Mouse (Mus musculus) heart, postnatal 14 days (tissue): ENCODE results near the gene Tmem45a2. TPM values are rescaled to one million over a fixed set of nuclear protein-coding genes. Genes with fewer than 3 reads are reported as not detected.
"Not testable (repeated sequence)": the region's sequence is repeated elsewhere in the genome, so short reads cannot be mapped to it uniquely, and the experiment has no call there.

Source experiments
- DNase-seq, 2 experiments: peaks; one replicate each; pipeline ENCODE4 v3.0.0; 2021 to 2022
- intact Hi-C: fragments of 180-260 bp; cut with DNase I; formaldehyde crosslinking; loops from one replicate; pipeline ENCODE4 v1.15.1; 2025
- long read RNA-seq, 2 experiments: library from polyadenylated mRNA; stranded (forward); transcript quantifications; one replicate each; pipeline ENCODE4 v2.0.0; 2021
- total RNA-seq, 2 experiments: library from RNA; stranded (reverse); gene quantifications; 2 replicates each; pipeline ENCODE4 v1.2.3; 2021

Tmem45a2 gene
- not detected for total RNA-seq
- long read RNA-seq, experiment 1 = 0 reads
- long read RNA-seq, experiment 2 = 0 reads

GRCm38 (mm10) chr16:57071132-57071639 is at the start of gene Tmem45a2:
Gene Tmem45a2 (minus strand): TSS chr16:57071372.
- intact Hi-C loops = no loop called here
- DNase-seq = no peak

GRCm38 (mm10) chr16:57117562-57117961 is 46.4 kb upstream of the Tmem45a2 start:
- intact Hi-C loops = no loop called here
- no peak for DNase-seq

DNA sequence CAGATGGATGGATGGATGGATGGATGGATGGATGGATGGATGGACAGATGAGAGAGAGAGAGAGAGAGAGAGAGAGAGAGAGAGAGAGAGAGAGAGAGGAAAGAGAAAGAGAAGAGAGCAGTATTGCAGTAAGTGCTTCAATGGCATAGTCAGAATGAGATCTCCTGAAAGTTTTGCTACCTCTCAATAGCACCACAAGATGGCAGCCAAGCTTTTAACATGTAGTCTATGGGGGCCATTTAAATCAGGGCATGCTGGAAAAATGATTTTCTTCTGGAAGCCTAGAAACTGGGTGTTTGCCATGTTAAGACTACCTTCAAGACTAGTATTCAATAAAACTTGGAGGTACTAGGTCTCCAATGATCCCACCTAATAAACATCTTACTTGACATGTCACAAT is 44.9 kb upstream of the Tmem45a2 start:
- no peak for DNase-seq
- intact Hi-C loops = no loop called here

GRCm38 (mm10) chr16:57106185-57106960 is 35.2 kb upstream of the Tmem45a2 start:
- DNase-seq = no peak
- intact Hi-C loops = no loop called here

DNA sequence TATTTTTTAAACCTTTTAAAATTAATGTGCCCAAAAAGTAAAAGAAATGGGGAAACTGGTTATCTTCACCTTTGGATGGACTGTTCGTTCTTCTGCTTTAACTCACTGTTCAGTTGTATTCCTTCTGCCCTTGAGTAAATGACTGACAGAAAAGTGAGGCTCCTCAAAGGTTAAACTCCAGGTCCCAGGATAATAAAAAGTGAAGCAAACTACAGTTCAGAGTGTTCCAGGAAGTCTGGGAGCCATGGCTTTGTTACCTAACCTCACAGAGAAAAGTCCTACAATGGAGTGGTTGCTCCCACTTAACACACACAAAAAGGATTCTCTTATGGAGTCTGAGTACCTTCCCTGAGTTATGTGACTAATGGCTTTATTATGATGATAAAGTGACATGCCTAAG is 30.0 kb upstream of the Tmem45a2 start:
- DNase-seq = no peak
- intact Hi-C loops = no loop called here

DNA sequence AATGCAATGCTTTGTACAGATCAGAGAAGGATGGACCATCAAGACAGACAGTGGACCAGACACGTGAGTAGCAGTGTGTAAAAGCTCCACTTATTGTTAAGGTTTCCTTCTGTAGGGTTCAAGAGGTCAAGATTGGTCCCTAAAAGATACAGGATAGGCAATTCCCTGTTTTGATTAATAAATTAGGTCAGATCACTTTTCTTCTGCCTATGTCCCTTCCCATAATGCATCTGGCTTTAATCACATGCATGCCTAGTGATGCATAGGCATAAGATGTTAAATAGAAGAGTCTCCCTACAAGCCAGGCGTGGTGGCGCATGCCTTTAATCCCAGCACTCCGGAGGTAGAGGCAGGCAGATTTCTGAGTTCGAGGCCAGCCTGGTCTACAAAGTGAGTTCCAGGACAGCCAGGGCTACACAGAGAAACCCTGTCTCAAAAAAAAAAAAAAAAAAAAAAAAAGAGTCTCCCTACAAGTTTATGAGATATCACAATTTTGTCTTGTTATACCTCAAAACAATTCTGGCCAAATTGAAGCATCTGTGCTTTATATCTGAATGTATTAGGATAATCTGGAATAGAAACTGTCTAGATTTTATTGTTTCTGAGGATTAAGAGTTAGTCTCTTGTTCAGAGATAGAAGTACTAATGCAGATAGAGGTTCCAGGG is 28.5 kb upstream of the Tmem45a2 start:
- no peak for DNase-seq
- intact Hi-C loops = no loop called here

DNA sequence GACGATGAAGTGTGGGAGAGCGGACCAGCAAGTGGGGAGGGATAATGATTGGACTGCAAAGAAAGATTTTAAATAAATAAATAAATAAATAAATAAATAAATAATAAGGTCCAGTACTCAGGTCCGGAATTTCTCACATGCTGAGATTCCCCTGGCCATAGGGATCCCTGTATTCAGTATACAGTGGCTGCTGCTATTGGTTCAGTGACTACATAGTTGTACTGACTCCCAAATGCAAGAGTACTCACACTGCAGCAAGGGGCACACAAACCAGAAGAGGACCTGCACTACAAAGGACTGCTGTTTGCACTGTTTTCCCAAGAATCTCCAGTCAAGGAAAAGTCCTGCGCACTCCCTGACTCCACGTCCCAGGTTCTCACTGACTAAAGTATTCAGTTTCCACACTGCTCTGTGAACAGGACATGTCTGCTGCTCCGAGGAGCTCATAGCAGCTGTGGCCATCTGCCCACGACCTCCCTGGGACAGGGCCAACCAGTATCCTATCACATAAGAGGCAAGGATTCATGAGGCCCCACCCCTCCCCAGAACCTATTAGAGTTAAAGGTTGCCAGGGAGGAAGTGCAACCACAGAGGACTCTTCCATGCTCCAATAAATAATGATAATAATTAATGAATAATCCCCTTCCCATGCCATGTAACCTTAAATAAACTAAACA is 27.4 kb upstream of the Tmem45a2 start:
- intact Hi-C loops = no loop called here

DNA sequence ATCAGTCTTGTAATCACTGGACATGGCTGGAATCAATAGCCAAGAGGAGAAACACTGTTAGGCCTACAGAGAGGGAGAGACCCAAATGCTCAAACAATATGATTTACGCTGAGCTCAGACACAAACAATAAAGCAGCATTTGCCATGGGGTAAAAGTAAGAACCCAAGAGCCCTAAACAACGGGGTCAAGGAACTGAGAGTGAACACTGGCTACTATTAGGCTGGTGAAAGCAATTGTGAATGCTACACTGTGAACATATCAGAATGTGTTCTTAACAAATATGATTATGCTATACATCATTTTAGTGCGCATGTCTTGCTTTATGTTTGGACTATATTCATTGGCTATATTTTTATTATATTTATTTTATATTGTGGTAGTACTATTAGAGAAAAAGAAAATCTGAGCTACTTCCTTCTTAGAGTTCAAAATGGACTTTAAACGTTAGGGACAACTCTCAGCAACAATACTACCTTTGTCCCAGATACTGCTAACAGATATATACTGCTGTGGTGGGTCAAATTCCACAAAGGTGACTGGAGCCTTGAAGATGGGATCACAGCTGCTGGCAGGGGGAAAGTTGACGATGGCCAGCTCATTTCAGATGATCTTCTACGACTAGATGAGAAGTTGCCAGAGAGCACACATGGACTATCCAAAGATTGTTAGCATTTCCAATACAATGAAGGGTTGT is 21.9 kb upstream of the Tmem45a2 start:
- intact Hi-C loops = loop anchor here (2.0 kb wide), 1 partner anchor 322 kb away; no protein-coding TSS in a partner anchor
- DNase-seq = no peak

More for the DNA sequence above, 27.4 kb upstream of the Tmem45a2 start:
- no peak for DNase-seq

GRCm38 (mm10) chr16:57092460-57092859 is 21.3 kb upstream of the Tmem45a2 start:
- intact Hi-C loops = loop anchor here (2.0 kb wide), 1 partner anchor 322 kb away; no protein-coding TSS in a partner anchor
- peak; percentile 34 to 51 for DNase-seq

- intact Hi-C loops = no loop called here
- no peak for DNase-seq
Measured at GRCm38 (mm10) chr16:57079577-57079976, 8.4 kb upstream of the Tmem45a2 start.

DNA sequence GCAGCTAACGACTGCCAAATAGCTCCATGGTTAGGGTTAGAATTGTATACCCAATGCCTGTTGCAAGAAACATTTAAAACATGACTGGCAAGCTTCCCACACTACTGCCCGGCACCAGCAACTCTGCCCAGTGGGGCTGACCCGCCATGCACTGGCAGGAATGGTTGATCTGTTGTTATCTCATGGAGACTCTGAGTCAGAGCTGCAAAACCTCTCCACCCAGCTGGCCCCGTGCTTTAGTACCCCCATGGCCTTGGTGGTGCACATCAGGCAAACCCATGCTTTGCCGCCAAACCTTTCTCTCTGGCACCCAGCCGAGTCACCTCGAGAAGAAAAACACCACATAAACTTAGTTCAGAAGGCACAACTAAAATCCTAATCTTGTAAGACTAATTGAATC is 4.8 kb upstream of the Tmem45a2 start:
- no peak for DNase-seq

DNA sequence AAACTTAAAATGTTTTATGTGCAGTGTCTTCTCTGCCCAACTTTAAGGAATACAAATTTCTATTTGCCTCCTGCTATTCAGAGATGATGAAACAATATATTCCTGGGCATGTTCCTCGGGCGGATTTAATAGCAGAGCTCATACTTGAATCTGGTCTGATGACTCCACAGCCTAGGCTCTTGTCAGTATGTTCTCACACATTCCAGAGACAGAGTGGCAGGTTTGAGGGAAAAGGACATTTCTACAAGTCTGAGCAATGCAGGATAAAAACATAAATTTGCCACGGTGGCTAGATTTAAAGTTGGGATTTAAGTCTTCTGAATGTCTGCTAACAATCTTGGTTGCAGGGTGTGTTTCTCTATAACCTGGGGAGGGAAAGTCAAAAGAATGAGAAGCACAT is 9.1 kb downstream of the Tmem45a2 start:
- intact Hi-C loops = no loop called here
- no peak for DNase-seq

More for the DNA sequence above, 4.8 kb upstream of the Tmem45a2 start:
- intact Hi-C loops = no loop called here

GRCm38 (mm10) chr16:57056995-57057394 is 14.2 kb downstream of the Tmem45a2 start:
- intact Hi-C loops = no loop called here
- no peak for DNase-seq

- intact Hi-C loops = no loop called here
- DNase-seq = no peak
Measured at GRCm38 (mm10) chr16:57049974-57050373, 21.2 kb downstream of the Tmem45a2 start.

- intact Hi-C loops = no loop called here
Measured at GRCm38 (mm10) chr16:57038600-57038999, 32.6 kb downstream of the Tmem45a2 start.

GRCm38 (mm10) chr16:57030150-57030885 is 40.9 kb downstream of the Tmem45a2 start:
- DNase-seq = no peak
- intact Hi-C loops = no loop called here

More at GRCm38 (mm10) chr16:57038600-57038999, 32.6 kb downstream of the Tmem45a2 start:
- DNase-seq = no peak

GRCm38 (mm10) chr16:56998283-56998682 is 72.9 kb downstream of the Tmem45a2 start:
- intact Hi-C loops, DNase-seq: not testable (repeated sequence)
